Mouse (Mus musculus) megakaryocyte progenitor cell, adult 5-6 weeks (primary cell): ENCODE measurements around the gene Dcst2. TPM values are rescaled to one million over a fixed set of nuclear protein-coding genes. Genes with fewer than 3 reads are reported as not detected.

ENCODE experiments used
- ATAC-seq: replicated peaks from 2 replicates; pipeline ENCODE4 v1.8.0; 2016; ENCODE audit warnings: mild to moderate bottlenecking, moderate TSS enrichment, inconsistent platforms; ENCODE audit not compliant: poor library complexity
- total RNA-seq, 2 experiments: library from RNA; stranded (forward) in 1 of 2; stranded (reverse) in 1 of 2; fragments of 157-497, 149-512 nt in 1 of 2; fragments of 200-1000 nt in 1 of 2; gene quantifications; 2 replicates each; pipeline versions ENCODE4 v1.2.3 to v1.2.4; 2015 to 2017

The Dcst2 gene
- total RNA-seq (2015) (not detected in 2 replicates), total RNA-seq (2017) (not detected in 2 replicates)

DNA sequence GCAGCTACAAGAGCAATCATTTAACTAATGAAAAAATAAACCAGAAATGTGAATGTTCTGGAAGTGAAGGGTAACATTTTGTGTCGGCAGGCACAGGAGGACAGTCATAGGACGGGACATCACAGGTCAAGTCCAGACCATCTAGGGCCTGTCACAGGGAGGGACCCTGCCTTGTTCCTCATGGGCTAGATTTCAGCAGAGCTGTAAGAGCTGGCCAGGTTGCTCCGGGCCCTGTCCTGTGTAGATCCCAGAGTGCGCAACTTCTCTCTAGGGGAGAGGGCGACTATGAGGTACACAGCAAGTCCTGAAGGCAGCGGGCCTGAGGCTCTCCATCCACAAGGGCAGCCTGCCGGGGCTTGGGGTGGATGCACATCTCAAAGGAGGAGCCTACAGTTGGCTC, at the start of gene Dcst2:
TSS of gene Dcst2 (plus strand) at position 301 of the 400 bp plus-strand sequence.
- ATAC-seq, result no peak

DNA sequence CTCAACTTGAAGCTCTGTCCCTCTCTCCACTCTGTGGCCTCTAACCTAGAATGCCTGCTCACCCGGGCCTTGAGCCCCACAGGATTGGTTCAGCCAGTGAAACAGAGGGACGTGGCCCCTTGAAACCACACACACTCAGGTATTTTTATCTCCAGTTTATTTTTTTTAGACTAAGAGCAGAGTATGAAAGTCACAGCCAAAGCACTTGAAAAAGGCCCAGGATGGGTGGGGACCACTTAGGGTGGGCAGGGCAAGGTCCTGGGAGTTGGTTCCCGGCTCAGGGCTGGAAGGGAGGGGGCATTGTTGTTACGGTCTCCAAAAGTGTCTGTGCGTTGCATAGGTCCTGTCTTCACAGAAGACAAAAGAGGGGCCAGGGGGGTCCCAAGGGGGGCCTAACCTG, 47.4 kb upstream of the Dcst2 start:
- no peak for ATAC-seq

DNA sequence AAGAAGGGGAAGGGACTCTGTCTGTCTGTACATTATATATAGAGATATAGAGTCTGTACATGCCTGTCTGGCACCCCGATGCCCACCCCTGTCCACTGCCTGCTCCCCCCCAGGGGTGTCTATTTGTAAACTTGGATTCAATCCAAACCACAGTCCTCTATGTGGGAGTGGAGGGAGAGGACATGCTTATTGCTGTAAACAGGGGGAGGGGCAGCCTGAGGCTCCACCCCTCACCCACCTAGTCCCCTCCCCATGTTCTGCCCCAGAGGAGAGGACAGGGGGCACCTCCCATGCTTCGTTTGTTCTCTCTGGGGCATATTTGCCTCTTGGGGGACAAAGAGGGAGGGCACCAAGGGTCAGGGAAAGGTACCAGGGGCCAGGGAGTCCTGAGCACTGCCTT, 47.0 kb upstream of the Dcst2 start:
- ATAC-seq, result no peak

DNA sequence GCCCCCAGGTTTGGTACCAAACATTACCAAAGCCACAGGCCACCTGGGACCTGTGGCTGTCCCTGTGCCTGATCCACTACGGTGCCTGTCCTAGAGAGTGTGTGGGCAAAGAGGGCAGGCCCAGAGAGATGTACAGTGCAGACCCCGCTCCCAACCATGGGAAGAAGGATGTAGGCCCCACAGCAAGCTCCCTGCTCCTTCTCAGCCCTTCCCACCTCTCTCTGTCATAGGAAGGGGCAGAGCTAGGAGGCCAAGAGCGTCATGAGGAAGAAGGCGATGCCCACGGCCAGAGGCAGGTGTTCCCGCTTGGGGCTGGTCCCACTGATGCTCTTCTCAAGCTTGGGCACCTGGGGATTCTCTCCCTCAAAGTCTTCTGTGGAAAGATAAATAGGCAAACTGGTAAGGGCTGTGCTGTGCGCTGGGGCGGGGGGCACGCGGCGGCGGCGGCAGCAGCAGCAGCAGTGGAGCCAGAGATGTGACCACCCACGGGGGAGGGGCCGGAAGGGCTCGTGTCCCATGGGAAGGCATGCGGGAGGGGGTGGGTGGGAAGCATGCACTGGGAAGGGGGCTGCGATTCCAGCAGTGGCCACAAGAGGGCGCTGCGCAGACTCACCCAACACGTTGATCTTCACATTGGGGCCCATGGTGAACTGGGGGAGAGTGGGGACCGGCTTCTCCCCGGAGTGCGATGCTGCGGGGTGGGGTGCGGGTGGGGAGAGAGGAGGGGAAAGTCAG, 46.4 kb upstream of the Dcst2 start:
- peak; percentile 59 for ATAC-seq

DNA sequence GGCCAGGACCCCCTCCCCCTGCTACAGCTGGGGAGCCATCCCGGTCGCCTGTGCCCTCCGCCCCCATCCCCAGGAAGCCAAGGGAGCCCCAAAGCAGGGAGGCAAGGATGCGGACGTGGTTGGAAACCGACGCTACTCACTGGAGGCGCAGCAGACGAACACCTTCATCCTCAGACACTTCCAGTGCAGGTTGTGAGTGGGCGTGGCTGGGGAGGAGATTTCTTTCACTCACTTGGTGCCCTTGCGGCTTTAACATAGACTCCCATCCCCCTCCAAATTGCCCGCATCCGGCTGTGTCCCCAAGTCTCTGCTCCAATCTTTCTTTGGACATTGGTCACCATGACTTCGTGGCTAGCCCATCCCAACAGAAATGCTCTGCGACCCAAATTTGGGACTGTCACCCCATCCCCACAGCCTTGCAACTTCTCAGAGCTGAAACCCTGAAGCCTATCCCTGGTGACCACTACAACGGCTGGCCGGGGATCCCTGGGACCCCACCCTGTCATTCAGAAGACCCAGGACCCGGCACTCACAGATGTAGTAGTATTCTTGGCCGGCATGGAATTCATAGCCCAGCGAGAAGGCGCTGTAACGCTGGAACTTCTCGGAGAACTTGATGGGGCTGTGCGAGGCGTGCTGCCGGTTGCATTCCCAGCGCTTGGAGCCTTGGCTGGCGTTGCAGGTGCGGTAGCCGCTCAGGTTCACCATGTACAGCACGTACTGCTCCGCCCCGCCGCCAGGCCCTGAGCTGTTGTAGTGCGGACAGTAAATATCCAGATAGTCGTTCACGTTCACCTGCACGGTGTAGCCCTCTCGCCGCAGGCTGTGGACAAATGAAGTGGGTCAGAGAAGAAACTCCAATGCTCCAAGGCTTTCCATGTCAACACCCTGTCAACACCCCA, 45.6 kb upstream of the Dcst2 start:
- no peak for ATAC-seq

DNA sequence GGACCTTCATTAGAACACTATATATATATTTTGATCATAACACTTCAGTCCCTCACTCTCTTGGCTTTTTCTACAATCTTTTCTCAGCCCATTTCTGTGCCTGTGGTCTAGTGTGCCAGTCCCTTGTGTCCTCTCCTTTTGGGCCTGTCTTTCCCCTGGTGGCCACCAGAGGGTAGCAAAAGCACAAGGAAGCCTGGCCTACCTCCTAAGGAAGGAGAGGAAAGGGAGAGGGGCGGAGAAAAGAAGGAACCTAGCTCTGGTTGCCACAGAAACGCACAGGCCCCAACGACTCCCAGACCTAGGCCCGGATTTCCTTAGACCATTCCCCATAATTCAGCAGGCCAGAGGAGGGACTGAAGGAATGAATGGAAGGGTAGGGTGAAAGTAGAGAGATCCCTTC, 44.9 kb upstream of the Dcst2 start:
- peak; percentile 87 for ATAC-seq

DNA sequence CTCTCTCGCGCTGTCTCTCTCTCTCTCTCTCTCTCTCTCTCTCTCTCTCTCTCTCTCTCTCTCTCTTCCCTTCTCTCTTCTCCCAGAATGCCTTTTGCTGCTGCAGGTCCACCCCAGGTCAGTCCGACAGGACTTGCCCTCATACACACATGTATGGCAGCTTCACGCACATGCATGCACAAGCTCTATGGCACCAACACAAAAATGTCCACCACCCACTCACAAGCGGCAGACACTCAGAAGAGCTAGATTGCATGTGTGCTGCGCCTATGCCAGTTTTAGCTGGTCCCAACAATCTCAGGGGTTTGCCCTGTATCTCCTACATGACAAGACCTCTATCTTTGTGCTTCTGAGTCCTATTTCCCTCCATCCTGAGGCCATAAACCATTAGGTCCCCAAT, 44.5 kb upstream of the Dcst2 start:
- no peak for ATAC-seq

DNA sequence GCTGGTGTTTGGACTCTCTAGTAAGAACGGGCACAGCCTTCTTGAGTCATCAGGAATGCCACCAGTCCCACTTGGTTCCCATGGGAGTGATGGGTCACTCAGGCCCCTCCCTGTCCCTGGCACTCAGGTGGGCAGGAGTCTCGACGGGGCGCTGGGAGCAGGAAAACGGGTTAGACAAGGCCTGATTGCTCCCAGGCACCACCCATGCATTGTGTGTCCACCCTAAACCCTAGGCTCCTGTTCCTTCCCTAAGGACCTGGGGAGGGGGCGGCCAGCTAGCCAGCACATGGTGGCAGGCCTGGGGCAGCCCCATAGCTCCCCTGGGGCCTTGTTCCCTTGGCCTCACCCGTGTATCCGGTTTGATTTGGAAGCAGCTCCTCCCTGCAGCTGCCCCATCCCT, 43.5 kb upstream of the Dcst2 start:
- ATAC-seq, result no peak

DNA sequence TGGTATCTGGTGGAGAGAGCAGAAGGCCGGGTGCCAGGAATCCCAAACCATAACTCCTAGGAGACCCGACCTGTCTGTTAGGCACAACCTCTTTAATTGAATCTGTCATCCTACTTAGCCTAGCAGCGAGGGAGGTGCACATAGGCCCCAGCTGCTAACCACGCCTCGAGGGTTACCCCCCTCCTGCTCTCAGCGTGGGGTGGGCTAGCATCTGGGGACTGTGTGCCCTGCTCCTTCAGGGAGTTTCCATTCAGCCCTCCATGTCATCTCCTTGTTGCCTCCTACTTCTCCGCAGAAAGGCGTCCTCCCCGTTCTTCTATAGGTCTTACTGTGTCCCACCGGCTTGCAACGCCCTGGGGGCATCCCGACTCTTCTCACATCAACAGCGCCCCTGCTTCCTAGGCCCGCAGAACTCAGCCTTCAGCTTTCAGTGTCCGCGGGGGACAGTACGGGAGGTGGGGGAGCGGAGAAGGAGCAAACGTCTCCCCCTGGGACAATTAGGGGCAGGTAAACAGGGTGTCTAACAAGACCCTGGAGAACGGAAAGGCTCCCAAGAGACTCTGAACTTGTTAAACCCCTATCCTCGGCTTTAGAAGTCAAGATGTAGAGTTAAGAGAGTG, 42.7 kb upstream of the Dcst2 start:
- ATAC-seq, result no peak

DNA sequence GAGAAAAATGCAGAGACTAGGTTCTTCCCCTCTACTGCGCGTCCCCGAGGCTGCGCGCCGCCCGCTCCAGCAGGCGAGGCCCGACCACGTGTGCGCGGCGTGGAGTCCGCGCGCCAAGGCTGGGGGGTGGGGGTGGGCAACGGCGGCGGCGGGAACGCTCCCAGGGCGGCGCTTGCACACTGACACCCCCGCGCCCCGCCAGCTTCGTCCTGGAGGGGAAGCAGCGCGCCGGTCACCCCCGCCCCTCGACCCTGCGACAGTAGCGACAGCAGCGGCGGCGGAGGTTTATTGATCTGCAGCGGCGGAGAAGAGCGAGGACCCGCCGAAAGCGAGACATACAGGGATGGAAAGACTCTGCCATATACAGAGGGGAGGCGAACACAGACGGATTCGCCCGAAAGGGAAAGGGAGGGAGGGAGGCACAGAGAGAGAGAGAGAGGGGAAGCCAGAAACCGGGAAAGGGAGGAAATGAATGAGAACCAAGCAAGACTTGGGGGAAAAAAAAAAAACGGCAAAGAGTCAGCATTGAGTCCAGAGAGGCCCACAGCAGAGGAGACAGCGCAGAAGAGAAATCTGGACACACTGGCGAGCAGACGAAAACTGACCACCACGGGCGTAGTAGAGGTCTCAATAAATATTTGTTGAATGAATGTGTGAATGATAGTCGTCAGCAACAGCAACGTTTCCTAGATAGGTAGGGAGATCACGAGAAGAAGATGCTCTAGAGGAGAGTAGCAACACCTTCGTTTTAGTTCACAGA, 42.0 kb upstream of the Dcst2 start:
- ATAC-seq, result no peak

DNA sequence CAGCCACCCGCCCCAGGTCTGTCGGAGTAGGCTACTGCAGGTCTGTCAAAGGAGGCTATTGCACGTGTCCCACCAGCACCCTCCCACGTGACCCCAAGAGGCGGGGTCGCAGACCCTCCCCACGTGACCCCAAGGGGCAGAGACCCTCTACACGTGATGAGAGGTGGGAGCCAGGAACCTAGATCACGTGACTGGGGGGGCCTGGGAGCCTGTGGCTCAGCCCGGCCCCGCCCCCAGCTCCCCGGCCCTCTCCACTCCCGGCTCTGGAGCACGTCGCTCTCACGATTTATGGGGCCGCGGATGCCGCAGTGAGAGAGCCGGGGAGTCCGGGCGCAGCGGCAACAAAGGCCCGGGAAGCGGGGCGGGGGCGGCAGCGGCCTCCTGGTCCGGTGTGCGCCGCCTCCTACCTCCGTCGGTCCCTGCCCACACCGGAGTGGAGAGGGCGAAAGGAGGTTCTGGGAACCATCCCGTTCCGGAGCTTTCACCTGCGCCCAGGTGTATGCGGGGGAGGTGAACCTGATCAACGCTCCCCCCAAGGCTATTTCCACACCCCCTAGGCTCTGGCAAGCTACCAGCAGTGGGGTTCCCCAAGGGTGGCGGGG, 41.1 kb upstream of the Dcst2 start:
- ATAC-seq, result no peak

DNA sequence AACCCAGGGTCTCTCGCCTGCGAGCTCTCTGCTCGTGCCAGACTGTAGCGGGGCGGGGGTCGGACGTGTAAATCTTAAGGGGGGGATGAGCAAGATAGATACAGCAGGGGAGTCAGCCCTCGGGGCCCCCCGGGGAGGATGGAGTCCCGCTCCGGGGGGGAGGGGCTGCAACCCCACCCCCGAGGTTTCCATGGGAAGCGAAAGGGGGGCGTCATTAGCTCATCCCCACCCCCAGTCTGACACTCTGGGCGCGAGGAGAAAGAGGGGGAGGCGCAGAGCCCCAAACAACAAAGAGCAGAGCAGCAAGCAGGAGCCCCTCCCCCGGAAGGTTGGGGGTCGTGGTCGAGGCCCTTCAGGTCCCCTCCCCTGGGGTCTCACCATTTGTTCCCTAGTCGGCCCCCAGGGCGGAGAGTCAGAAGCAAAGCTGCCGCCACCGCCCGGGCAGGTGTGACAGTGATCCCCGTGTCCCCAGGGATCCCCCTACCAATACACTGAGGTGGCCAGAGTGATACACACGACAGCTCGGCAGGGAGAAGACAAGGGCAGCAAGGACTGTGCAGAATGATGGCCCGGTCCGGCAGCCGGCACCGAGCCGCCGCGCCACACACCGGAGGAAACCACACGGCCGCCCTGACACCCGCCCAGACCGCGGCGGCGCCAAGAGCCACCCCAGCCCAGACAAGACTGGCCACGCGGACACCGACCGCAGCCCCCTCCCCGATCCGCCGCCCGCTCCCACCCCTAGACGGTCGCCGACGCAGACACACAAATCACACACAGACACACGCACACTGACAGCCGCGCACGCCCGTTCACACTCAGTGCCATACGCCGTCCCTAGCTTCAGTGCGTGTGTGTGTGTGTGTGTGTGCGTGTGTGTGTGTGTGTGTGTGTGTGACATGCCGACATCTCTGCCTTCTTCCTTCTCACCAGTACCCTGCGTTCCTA, 40.3 kb upstream of the Dcst2 start:
- ATAC-seq, result no peak

DNA sequence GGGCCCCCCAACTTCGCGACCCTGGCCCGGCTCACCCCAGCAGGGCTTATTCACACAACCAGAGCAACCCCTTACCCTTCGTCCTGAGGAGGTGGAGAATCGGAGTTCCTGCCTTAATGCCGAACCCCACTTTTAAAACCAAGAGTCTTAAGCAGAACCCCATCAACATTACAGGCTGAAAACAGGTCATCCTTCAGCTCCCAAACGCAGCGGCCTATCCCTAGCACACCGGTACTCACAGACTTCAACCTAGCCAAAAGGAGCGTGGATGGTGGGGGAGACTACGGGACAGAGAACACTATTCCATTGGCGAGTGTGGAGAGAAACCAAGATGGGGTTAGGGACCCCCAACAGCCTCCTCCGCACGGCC, 39.7 kb upstream of the Dcst2 start:
- ATAC-seq, result no peak

DNA sequence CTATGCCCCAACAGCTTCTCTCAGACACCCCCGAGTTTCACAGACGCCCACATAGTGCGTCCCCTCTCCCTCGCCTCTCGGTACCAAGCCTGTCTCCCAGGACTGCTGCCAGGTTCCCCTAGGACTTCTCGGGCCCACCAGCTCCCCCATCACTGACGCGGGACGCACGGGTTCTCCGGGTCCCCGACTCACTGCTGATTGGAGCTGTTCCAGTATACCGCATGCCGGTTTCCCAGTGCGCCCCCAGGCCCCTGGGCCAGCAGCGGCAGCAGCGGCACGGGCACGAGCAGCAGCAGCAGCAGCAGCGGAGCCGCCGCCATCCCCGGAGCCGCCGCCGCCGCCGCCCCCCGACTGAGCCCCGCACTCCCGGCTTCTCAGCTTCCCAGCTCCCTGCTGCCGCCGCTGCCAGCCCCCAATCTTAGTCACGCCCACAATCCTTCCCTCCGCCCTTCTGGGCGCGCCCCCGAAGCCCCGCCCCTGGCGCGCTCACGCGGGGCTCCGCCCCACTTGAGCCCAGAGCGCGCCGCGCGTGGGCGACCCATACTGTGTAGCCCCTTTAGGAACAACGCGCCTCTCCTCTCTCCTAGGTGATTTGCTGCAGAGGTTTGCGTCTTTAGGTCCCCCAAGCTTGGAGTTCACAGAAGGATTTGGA, 39.1 kb upstream of the Dcst2 start, which contains the start of gene Efna3:
TSS of gene Efna3 (minus strand) at position 452 of the 652 bp plus-strand sequence.
- ATAC-seq, result peak; percentile 52

DNA sequence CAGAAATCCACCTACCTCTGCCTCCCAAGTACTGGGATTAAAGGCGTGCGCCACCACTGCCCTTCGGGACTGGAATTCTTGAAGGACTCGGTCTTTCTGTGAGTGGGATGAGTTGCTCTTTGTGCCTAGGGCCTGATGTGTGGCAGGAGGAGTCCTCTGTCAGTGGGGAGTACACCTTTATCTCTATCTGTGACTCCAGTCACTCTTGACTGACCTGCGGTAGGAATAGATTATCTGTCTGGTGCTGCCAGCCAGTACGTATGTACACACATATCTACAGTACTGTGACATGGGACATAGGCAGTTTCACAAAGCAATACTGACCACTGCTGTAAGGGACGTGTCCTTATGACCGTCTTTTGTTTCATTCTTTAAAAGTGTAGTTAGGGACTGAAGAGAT, 35.9 kb upstream of the Dcst2 start:
- 0 out of 2 replicates have a peak, but pooled peaks have one; percentile 32 for ATAC-seq

DNA sequence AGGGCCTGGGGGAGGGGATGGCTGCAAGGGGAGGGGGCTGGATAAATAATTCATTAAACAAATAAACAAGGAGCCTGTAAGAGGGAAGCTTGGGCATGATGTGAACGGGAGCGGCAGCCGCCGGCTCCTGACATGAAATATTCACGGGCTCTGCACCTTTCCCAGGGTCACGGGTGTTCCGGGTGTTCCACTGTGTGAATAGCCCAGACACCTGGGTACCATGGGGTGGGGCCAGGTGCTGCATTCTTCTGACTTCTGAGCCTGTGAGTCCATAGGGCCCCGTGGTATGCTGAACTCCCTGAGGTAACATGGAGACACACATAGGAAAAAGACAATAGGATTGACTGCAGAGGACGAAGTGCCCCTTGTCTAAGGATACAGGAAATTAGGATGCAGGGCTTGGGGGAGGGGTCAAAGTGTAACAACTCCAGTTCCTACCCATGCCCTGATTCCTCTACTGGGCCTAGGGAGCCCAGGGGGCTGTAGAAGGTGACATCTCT, 34.4 kb upstream of the Dcst2 start:
- no peak for ATAC-seq

DNA sequence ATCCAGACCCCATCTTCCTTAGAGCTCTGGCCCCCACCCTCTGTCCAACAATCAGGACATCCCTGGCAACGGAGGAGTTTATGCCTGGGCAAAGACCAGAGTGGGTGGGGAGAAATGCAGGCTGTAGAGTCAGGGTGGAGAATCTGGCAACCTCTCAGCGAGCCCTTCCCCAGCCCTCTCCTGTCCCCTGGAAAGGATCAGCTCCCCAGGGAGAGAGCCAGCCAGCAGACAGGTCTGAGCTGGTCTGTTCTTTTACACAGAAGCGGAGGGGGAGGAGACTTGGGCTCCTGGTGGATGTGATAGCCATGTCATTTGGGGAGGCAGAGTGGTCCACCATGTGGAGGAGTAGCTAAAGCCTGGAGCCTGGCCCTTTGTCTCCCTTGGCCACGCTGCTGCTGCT, 33.2 kb upstream of the Dcst2 start:
- no peak for ATAC-seq

DNA sequence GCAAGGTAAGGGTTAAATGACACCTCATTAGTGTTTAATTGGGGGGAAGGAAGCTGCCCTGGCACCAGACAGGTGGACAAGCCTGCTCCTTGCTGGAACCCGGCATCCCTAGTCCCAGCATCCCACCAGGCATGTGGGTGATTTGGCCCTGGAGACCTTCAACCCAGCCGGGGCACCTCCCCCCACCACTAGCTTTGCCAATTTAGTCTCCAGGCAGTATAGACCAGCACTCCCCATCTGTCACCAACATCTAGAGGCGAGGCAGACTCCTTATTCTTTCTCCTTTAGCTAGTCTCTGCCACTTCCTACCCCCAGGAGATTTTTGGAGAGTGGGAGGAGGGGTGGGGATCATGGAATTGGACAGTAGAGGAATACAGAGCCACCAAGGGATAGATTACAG, 31.4 kb upstream of the Dcst2 start:
- no peak for ATAC-seq

DNA sequence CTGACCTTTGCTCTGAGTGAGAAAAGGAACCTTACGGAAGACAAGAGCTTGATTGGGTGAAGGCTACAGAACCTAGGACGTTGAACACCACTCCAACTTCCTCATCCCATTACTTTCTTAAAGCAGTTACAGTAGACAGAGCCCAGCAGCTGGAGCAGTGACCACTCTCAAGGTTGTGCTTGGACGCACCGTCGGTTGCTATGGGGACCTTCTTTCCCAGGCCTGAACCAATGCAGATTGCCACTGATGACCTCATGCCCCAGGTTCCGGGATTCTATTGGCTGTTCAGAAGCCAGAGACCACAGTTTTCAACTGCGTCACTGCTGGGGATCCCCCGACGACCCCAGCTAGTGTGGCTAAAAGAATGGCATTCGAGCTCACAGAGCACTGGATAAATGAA, 30.8 kb upstream of the Dcst2 start:
- ATAC-seq, result 0 out of 2 replicates have a peak, but pooled peaks have one; percentile 23
